Mouse (Mus musculus) embryonic facial prominence, embryonic 15.5 days (tissue): ENCODE measurements at regions not wholly inside any gene's neighbourhood (a gene's known extent, or its start where the extent isn't known, plus 50 kb on each side); places are given as distances from the start of the nearest gene placed in this dataset.

ENCODE experiments used
- ATAC-seq: fragments of 200-750 bp; cut with Nextera tagmentation; 2 replicates; pipeline ENCODE4 v1.8.0; 2017; ENCODE audit warnings: low read depth, moderate TSS enrichment; ENCODE audit not compliant: insufficient number of reproducible peaks, low FRiP score, low TSS enrichment
- H3K27ac ChIP-seq: fragments of 300-500 bp; sonication (generic); replicated peaks from 2 replicates; pipeline ENCODE4 v1.5.1; 2015; ENCODE audit warnings: mild to moderate bottlenecking, inconsistent platforms
- H3K27me3 ChIP-seq: fragments of 300-500 bp; sonication (generic); 2 replicates; pipeline ENCODE4 v1.6.1; 2015; ENCODE audit warnings: inconsistent platforms
- H3K36me3 ChIP-seq: fragments of 300-500 bp; sonication (generic); 2 replicates; pipeline ENCODE4 v1.6.1; 2015; ENCODE audit warnings: mild to moderate bottlenecking, inconsistent platforms
- H3K4me1 ChIP-seq: fragments of 300-500 bp; sonication (generic); 2 replicates; pipeline ENCODE4 v1.6.1; 2015; ENCODE audit warnings: inconsistent platforms
- H3K4me2 ChIP-seq: fragments of 300-500 bp; sonication (generic); replicated peaks from 2 replicates; pipeline ENCODE4 v1.6.1; 2015; ENCODE audit warnings: mild to moderate bottlenecking, inconsistent platforms
- H3K4me3 ChIP-seq: fragments of 300-500 bp; sonication (generic); replicated peaks from 2 replicates; pipeline ENCODE4 v1.5.1; 2015; ENCODE audit warnings: mild to moderate bottlenecking, inconsistent platforms
- H3K9ac ChIP-seq: fragments of 300-500 bp; sonication (generic); 2 replicates; pipeline ENCODE4 v1.6.1; 2015; ENCODE audit warnings: inconsistent platforms
- H3K9me3 ChIP-seq: fragments of 300-500 bp; sonication (generic); replicated peaks from 2 replicates; pipeline ENCODE4 v1.6.1; 2016; ENCODE audit warnings: inconsistent platforms
- WGBS: fragments of 180-500 bp; shearing (Covaris S2); methylation state at CpG from one replicate; pipeline ENCODE4 v1.1.7; 2015; 5-methylcytosine and 5-hydroxymethylcytosine counted together

DNA sequence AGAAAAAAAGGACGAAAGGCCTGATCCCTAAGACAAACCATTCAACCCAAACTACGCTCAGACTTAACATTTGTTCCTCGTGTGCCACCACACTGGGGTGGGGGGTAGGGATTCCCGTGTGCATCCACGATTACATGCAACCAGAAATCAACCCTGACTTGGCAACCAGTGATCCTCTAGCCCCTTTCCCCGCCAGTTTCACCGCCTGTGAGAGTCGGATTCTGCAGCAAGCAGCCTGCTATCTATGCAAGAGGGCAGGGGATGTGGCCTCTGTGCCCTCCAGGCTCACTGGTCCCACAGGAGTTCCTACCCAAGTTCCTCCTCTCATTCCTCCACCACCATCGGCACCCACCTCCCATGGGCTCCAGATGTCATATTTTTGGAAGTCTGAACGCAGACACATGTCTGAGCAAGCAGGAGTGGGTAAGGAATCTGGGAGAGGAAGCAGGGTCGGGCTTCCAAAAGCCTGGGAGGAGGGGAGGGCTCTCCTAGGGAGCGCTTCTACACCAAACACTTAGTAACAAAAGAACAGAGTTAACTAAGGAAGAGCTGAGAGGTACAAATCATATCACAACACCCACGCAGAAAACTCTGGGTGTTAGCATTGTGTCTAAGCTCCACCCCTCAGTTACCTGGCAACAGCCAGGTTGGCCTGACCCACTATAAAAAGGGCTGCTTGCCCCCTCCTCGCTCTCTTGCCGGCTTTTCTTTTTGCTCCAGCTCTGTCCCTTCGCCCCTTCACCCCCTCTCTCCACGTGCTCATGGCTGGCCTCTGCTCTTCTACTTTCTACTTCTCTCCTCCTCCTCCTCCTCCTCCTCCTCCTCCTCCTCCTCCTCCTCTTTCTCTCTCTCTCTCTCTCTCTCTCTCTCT, 127.9 kb upstream of the Arid1b start:
- Histone ChIP-seq H3K4me2 (peak overlapping the region; percentile 48), H3K27ac (peak overlapping the region; percentile 86), H3K9ac (no peak overlapping the region), H3K4me3 (peak overlapping the region; percentile 24), H3K27me3 (no peaks in the 10 kb centered on the region), H3K4me1 (peaks cover 26% of the 10 kb centered on the region), H3K9me3 (no peaks in the 10 kb centered on the region), H3K36me3 (no peaks in the 10 kb centered on the region)
- peak; percentile 60; the same call in 1 of the 2 replicates for ATAC-seq
- 22% methylated on average over 17 of the region's 17 CpGs for WGBS

DNA sequence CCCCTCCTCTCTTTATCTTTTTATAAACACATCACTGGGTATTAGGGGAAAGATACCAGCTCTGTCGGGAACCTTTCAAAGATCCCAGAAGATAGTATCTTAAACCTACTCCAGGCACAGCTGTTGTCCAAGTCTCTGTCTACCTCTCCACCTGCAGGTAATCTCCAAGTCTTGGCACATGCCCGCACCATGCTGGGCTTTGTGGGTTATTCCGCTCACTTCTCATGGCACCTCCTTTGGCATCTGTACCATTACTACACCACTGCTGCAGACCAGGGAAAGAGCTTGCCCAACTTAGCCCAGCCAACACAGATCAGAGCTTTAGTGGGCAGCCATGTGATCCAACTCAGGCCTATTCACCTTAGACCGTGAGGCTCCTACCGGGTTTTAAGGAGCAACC, 127.0 kb upstream of the Arid1b start:
- H3K27me3 ChIP-seq: no peaks in the 10 kb centered on the region
- ATAC-seq: no peak
- no peaks in the 10 kb centered on the region for H3K9me3 ChIP-seq
- H3K4me1 ChIP-seq: peaks cover 26% of the 10 kb centered on the region
- no peak overlapping the region for H3K4me2 ChIP-seq
- no peak overlapping the region for H3K4me3 ChIP-seq
- H3K27ac ChIP-seq: peak overlapping the region; percentile 60
- no peak overlapping the region for H3K9ac ChIP-seq
- H3K36me3 ChIP-seq: no peaks in the 10 kb centered on the region
- WGBS: 92% methylated on average over 5 of the region's 5 CpGs

DNA sequence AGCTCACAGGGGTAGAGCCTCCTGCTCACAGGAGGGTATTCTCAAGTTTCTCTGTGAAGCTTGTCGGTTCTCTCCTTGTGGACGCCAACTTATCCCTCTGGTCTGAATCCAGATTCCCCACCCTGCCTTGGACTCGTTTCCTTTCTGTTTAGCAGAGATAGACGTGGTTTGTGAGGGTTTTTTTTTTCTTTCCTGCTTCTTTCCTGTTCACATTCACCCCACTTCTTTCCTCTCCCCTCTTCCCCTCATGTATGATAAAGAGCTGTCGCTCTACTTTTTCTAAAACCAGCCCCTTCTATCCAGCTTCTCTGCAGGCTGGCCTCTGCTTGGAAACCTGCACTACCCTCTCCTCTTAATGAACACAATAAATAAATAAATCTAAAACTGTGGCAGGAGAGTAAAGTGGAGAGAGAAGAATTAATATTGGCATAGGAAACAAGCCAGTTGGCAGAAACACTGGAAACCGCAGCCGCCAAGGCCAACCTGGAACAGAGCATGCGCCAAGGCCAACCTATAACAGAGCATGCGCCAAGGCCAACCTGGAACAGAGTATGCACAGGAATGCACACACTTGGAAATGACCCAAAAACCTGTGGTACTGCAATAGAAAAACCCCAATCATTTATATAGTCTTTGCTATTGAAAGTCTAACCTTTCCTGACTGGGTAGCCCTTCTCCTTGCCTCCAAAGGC, 126.2 kb upstream of the Arid1b start:
- WGBS: 65% methylated on average over 9 of the region's 9 CpGs
- Histone ChIP-seq H3K4me2 (no peak overlapping the region), H3K27ac (peak overlapping the region; percentile 63)

DNA sequence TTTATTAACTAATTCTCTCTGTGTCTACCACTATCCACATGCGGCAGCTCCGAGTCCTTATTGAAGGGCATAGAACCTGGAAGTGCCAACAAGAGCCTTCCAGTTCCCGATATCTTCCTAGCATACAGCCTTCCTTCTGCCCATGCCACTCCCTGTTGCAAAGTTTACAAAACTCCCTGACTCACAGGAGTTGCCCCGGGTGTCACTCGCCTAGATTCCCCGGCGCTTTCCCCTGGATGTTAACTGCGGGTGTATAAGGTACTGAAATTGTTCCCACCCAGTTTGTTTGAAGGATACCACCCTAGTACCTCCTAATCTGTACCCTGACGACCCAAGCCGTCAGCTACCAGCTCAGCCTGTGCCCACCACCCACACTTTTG, 125.7 kb upstream of the Arid1b start:
- WGBS: 78% methylated on average over 10 of the region's 10 CpGs
- no peak for ATAC-seq

More for the DNA sequence above, 126.2 kb upstream of the Arid1b start:
- H3K9ac ChIP-seq: no peak overlapping the region
- no peaks in the 10 kb centered on the region for H3K36me3 ChIP-seq
- H3K4me1 ChIP-seq: peaks cover 26% of the 10 kb centered on the region
- ATAC-seq: 0 out of 2 replicates have a peak, but pooled peaks have one; percentile 61
- H3K27me3 ChIP-seq: no peaks in the 10 kb centered on the region
- H3K4me3 ChIP-seq: no peak overlapping the region
- no peaks in the 10 kb centered on the region for H3K9me3 ChIP-seq

DNA sequence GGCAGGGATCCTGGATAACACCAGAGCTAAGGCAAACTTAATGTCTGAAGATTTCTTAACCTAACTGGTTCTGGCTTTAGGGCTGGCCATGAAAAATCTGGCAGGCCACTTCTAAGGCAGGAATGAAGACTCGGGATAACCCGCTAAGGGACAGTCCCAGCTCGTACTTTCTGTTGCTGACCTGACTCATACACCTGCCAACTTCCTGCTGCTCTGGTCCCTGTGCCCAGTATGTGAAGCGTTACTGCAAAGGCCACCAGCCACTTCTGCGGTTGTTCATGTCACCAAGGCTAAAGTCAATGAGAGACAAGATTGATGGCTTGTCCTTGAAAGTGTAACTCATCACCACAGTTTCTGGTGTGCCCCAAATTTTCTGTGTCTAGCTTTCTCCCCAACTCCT, 125.3 kb upstream of the Arid1b start:
- H3K27ac ChIP-seq: no peak overlapping the region
- no peaks in the 10 kb centered on the region for H3K27me3 ChIP-seq

More for the DNA sequence above, 125.7 kb upstream of the Arid1b start:
- Histone ChIP-seq H3K27ac (0 out of 2 replicates have a peak overlapping the region, but pooled peaks have one; percentile 34), H3K9ac (no peak overlapping the region), H3K9me3 (no peaks in the 10 kb centered on the region), H3K4me3 (no peak overlapping the region), H3K4me1 (peaks cover 26% of the 10 kb centered on the region), H3K36me3 (no peaks in the 10 kb centered on the region), H3K27me3 (no peaks in the 10 kb centered on the region), H3K4me2 (no peak overlapping the region)

DNA sequence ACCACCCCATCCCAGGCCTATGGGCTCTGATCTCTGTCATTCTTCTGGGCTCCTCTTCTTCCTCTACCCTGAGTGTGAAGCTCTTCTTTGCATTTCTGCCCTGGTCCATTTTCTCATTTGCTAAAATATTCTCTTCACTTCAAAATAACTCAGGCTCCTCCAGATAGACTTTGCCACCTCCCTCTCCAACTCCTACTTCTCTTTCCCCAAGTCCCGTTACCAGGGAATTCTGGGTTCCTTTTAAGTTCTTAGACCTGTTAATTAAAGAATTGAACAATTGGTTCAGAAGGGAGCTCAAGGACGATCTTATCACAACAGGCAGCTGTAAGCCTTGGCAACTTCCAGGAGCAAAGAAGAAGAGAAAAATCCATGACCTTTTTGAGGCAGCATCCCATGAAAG, 122.9 kb upstream of the Arid1b start:
- WGBS: 75% methylated on average over 2 of the region's 2 CpGs
- no peaks in the 10 kb centered on the region for H3K9me3 ChIP-seq
- no peak overlapping the region for H3K27ac ChIP-seq
- peaks cover 12% of the 10 kb centered on the region for H3K4me1 ChIP-seq
- H3K4me3 ChIP-seq: no peak overlapping the region
- no peak for ATAC-seq
- no peak overlapping the region for H3K9ac ChIP-seq
- no peaks in the 10 kb centered on the region for H3K27me3 ChIP-seq
- H3K4me2 ChIP-seq: no peak overlapping the region
- no peaks in the 10 kb centered on the region for H3K36me3 ChIP-seq

More for the DNA sequence above, 125.3 kb upstream of the Arid1b start:
- WGBS: 80% methylated on average over 5 of the region's 5 CpGs
- no peak overlapping the region for H3K4me3 ChIP-seq
- ATAC-seq: no peak
- H3K4me2 ChIP-seq: no peak overlapping the region
- no peaks in the 10 kb centered on the region for H3K36me3 ChIP-seq
- H3K4me1 ChIP-seq: peaks cover 26% of the 10 kb centered on the region
- H3K9me3 ChIP-seq: no peaks in the 10 kb centered on the region
- H3K9ac ChIP-seq: no peak overlapping the region

DNA sequence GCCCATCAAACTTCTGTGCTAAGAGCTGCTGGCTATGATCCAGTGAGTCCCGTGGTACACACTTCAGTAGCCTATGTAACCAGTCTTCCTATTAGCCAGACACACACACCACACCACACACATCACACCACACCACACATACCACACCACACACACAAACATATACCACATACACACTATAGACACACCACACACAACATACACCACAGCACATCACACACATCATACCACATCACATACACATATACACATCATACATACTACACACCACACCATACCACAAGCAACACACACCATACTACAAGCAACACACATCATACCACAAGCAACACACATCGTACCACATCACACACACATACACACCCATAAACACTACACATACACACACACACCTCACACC, 119.7 kb upstream of the Arid1b start:
- no peaks in the 10 kb centered on the region for H3K4me1 ChIP-seq
- no peak overlapping the region for H3K4me2 ChIP-seq
- H3K27ac ChIP-seq: no peak overlapping the region
- no peaks in the 10 kb centered on the region for H3K36me3 ChIP-seq
- no peaks in the 10 kb centered on the region for H3K27me3 ChIP-seq
- no peak for ATAC-seq
- H3K9ac ChIP-seq: no peak overlapping the region
- 85% methylated on average over 2 of the region's 2 CpGs for WGBS
- no peak overlapping the region for H3K4me3 ChIP-seq
- no peaks in the 10 kb centered on the region for H3K9me3 ChIP-seq

DNA sequence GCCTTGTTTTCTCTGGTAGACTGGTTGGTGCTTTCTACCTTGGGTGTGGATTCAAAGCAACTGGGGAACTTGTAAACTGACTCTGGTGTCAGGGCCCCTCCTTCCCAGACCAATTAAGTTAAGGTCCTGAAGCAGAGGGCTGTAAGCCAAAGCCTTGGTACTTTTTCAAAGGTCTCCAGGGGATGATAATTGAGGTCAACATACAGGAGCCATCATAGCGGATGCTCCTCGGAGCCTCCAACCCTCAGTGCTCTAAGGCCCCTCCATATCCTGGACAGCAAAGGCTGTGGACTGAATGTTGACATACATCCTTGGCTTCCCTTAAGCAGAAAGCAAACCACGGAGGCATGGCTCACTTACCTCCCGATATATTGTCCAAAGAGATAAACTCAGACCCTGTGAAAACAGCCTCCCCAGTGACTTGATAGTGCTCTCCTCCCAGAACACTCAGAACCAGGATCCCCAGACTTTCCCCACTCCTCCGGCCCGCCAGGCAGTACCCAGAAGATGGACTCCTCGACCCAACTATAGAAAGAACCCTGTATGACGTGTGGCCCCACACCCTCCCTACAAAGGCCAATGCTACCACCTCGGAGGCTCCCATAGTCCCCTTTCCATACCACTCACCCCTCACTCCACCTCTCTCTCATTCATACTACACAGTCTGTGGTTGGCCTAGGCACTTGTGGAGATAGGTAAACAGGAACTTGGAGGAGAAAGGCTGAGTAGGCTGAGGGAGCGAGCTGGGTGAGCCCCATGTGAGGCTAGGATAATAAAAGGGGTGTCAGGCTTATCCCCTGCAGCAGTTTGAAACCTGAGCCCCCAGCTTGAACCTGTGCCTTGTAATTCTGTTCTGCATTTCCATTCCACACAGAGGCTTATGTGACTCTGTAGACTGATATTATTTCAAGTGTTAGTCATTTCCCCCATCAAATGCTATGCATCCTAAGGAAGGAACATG, 118.8 kb upstream of the Arid1b start:
- Histone ChIP-seq H3K4me3 (no peak overlapping the region), H3K27me3 (no peaks in the 10 kb centered on the region), H3K9me3 (no peaks in the 10 kb centered on the region), H3K36me3 (no peaks in the 10 kb centered on the region), H3K4me2 (no peak overlapping the region), H3K27ac (no peak overlapping the region), H3K9ac (no peak overlapping the region), H3K4me1 (no peaks in the 10 kb centered on the region)
- WGBS: 70% methylated on average over 10 of the region's 10 CpGs
- ATAC-seq: no peak

DNA sequence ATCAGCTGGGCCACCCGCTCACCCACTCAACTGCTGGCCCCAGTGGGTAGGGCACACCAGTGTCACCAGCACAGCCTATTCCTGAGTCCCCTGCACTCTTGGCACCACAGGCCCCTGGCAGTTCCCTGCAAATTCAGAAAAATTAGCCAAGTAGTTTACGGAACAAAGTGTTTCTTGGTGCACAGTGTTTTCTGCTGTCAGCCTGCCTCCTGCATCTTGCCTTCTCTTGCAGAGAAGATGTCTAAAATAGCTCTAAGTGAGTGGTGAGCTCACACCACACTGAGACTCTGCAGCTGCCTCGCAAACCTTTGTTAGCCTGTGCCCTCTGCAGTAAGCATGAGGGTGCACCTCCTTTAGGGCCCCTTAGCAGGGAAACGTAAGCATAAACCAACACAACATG, 117.7 kb upstream of the Arid1b start:
- Histone ChIP-seq H3K4me2 (no peak overlapping the region), H3K27me3 (no peaks in the 10 kb centered on the region), H3K27ac (no peak overlapping the region), H3K4me1 (no peaks in the 10 kb centered on the region), H3K4me3 (no peak overlapping the region), H3K9me3 (no peaks in the 10 kb centered on the region), H3K9ac (no peak overlapping the region), H3K36me3 (no peaks in the 10 kb centered on the region)
- 83% methylated on average over 4 of the region's 4 CpGs for WGBS
- ATAC-seq: no peak

DNA sequence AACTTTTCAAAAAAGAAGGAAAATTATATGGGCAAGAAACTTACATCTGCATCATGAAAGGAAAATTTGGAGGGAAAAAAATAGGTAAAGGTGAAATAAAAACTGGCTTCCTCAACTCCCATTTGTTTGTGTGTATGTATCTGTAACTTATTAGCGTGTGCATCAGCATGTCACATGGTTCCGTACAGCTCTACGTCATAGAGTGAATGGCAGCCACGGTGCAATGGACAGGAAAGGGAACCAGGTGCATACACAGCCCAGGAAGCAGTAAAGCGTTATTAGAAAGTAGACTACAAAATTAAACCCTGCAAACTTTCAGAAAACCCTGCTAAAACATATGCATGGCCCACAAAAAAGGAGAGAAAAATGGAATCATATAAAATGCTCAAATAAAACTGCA, 112.7 kb upstream of the Arid1b start:
- no peak overlapping the region for H3K27ac ChIP-seq
- H3K4me2 ChIP-seq: no peak overlapping the region
- H3K4me3 ChIP-seq: no peak overlapping the region
- no peaks in the 10 kb centered on the region for H3K36me3 ChIP-seq
- H3K9ac ChIP-seq: no peak overlapping the region
- H3K4me1 ChIP-seq: no peaks in the 10 kb centered on the region
- H3K9me3 ChIP-seq: no peaks in the 10 kb centered on the region
- 69% methylated on average over 5 of the region's 5 CpGs for WGBS
- no peak for ATAC-seq
- no peaks in the 10 kb centered on the region for H3K27me3 ChIP-seq

DNA sequence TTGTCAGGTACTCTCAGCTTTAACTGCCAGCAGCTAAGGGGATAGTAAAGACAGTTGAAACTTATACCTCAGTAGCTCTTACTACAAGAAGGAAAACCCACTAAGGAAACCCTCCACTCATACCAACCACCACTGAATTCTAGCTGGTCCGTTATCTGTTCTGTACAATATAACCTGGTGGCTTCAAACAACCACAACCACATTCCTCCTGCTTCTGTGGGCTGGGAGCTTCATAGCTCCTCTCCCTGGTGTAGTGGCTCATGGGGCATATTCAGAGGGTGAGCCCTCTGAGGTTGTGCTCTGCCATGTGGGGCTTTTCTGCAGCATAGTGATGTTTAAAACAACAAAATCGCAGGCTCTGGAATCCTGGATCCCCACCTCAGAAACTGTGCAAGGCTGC, 110.0 kb upstream of the Arid1b start:
- Histone ChIP-seq H3K4me2 (no peak overlapping the region), H3K27me3 (no peaks in the 10 kb centered on the region), H3K9ac (no peak overlapping the region), H3K36me3 (no peaks in the 10 kb centered on the region), H3K4me3 (no peak overlapping the region), H3K9me3 (no peaks in the 10 kb centered on the region), H3K4me1 (no peaks in the 10 kb centered on the region), H3K27ac (no peak overlapping the region)
- 85% methylated on average over 2 of the region's 2 CpGs for WGBS
- ATAC-seq: no peak
